Mouse (Mus musculus) gastrocnemius, adult 2 months (tissue): ENCODE measurements at regions not wholly inside any gene's neighbourhood (a gene's known extent, or its start where the extent isn't known, plus 50 kb on each side); places are given as distances from the start of the nearest gene placed in this dataset.

ENCODE experiments used
- DNase-seq: peaks from one replicate; pipeline ENCODE4 v3.0.0; 2022
- H3K27ac ChIP-seq: fragments of 200-600 bp; 2 replicates; pipeline ENCODE4 v1.8.1; 2022; ENCODE audit warnings: mild to moderate bottlenecking
- H3K4me3 ChIP-seq: fragments of 200-600 bp; 2 replicates; pipeline ENCODE4 v1.8.1; 2022; ENCODE audit warnings: mild to moderate bottlenecking, moderate library complexity
- CTCF ChIP-seq: fragments of 200-600 bp; IDR thresholded peaks from 2 replicates; pipeline ENCODE4 v1.8.1; 2022; ENCODE audit warnings: antibody characterized with exemption, mild to moderate bottlenecking, moderate library complexity
- intact Hi-C: fragments of 180-260 bp; cut with DNase I; formaldehyde crosslinking; loops from one replicate; pipeline ENCODE4 v1.15.1; 2025

- Histone ChIP-seq H3K27ac (no peak overlapping the region), H3K4me3 (no peak overlapping the region)
- intact Hi-C loops, result no loop called here
- no peak for DNase-seq
- no peak for TF ChIP-seq CTCF
These were observed 223.3 kb upstream of the Elac2 start for GRCm38 (mm10) chr11:64755563-64755962.

GRCm38 (mm10) chr11:64760626-64761025 lies 218.2 kb upstream of the Elac2 start:
- H3K27ac ChIP-seq, result no peak overlapping the region
- no peak for TF ChIP-seq CTCF
- no peak overlapping the region for H3K4me3 ChIP-seq
- intact Hi-C loops, result no loop called here
- DNase-seq, result no peak

GRCm38 (mm10) chr11:64762755-64763154 lies 216.1 kb upstream of the Elac2 start:
- no peak for TF ChIP-seq CTCF
- no peak overlapping the region for H3K27ac ChIP-seq
- no peak for DNase-seq
- intact Hi-C loops, result no loop called here
- H3K4me3 ChIP-seq, result no peak overlapping the region

- no peak for DNase-seq
- no peak for TF ChIP-seq CTCF
- H3K27ac ChIP-seq, result no peak overlapping the region
- intact Hi-C loops, result no loop called here
- H3K4me3 ChIP-seq, result no peak overlapping the region
These were observed 214.8 kb upstream of the Elac2 start for GRCm38 (mm10) chr11:64764056-64764455.

GRCm38 (mm10) chr11:64776691-64777090 lies 202.1 kb upstream of the Elac2 start:
- no peak for TF ChIP-seq CTCF
- DNase-seq, result no peak
- intact Hi-C loops, result no loop called here

GRCm38 (mm10) chr11:64800246-64801121 lies 178.4 kb upstream of the Elac2 start:
- DNase-seq, result no peak
- no peak overlapping the region for H3K4me3 ChIP-seq
- no peak for TF ChIP-seq CTCF
- intact Hi-C loops, result no loop called here
- H3K27ac ChIP-seq, result no peak overlapping the region

More at GRCm38 (mm10) chr11:64776691-64777090, 202.1 kb upstream of the Elac2 start:
- Histone ChIP-seq H3K27ac (no peak overlapping the region), H3K4me3 (no peak overlapping the region)

- no peak overlapping the region for H3K27ac ChIP-seq
- DNase-seq, result no peak
- TF ChIP-seq CTCF, result no peak
- intact Hi-C loops, result no loop called here
- no peak overlapping the region for H3K4me3 ChIP-seq
These were observed 177.5 kb upstream of the Elac2 start for GRCm38 (mm10) chr11:64801351-64801750.

- intact Hi-C loops, result no loop called here
- TF ChIP-seq CTCF, result no peak
- no peak overlapping the region for H3K27ac ChIP-seq
- DNase-seq, result no peak
- H3K4me3 ChIP-seq, result no peak overlapping the region
These were observed 173.3 kb upstream of the Elac2 start for GRCm38 (mm10) chr11:64805567-64805966.

- TF ChIP-seq CTCF, result no peak
- no peak for DNase-seq
- Histone ChIP-seq H3K4me3 (no peak overlapping the region), H3K27ac (no peak overlapping the region)
- intact Hi-C loops, result no loop called here
These were observed 166.4 kb upstream of the Elac2 start for GRCm38 (mm10) chr11:64812408-64812807.

GRCm38 (mm10) chr11:64829429-64829828 lies 149.4 kb upstream of the Elac2 start:
- TF ChIP-seq CTCF, result no peak
- H3K27ac ChIP-seq, result no peak overlapping the region
- intact Hi-C loops, result no loop called here
- no peak overlapping the region for H3K4me3 ChIP-seq
- DNase-seq, result no peak

GRCm38 (mm10) chr11:64832453-64832852 lies 146.4 kb upstream of the Elac2 start:
- intact Hi-C loops, result no loop called here
- no peak for DNase-seq
- TF ChIP-seq CTCF, result no peak

GRCm38 (mm10) chr11:64833786-64834185 lies 145.1 kb upstream of the Elac2 start:
- intact Hi-C loops, result no loop called here
- DNase-seq, result no peak
- no peak overlapping the region for H3K27ac ChIP-seq
- no peak overlapping the region for H3K4me3 ChIP-seq
- no peak for TF ChIP-seq CTCF

More at GRCm38 (mm10) chr11:64832453-64832852, 146.4 kb upstream of the Elac2 start:
- no peak overlapping the region for H3K4me3 ChIP-seq
- no peak overlapping the region for H3K27ac ChIP-seq

- intact Hi-C loops, result no loop called here
- TF ChIP-seq CTCF, result no peak
- H3K4me3 ChIP-seq, result no peak overlapping the region
- DNase-seq, result no peak
- no peak overlapping the region for H3K27ac ChIP-seq
These were observed 142.1 kb upstream of the Elac2 start for GRCm38 (mm10) chr11:64836771-64837170.

- intact Hi-C loops, result no loop called here
- no peak for DNase-seq
- Histone ChIP-seq H3K27ac (no peak overlapping the region), H3K4me3 (no peak overlapping the region)
- no peak for TF ChIP-seq CTCF
These were observed 137.7 kb upstream of the Elac2 start for GRCm38 (mm10) chr11:64841092-64841491.
